Mouse (Mus musculus) layer of hippocampus, postnatal 10 days (tissue): Measurements from ENCODE around the gene Osmr. TPM values are rescaled to one million over a fixed set of nuclear protein-coding genes. Genes with fewer than 3 reads are reported as not detected.
"Not testable (repeated sequence)": the region's sequence is repeated elsewhere in the genome, so short reads cannot be mapped to it uniquely, and the experiment has no call there.

Experiments used
- DNase-seq, 2 experiments: peaks; one replicate each; pipeline ENCODE4 v3.0.0; 2021; ENCODE audit warnings: low spot score in 2 of 2
- total RNA-seq, 2 experiments: library from RNA; stranded (reverse); gene quantifications; 2 replicates each; pipeline ENCODE4 v1.2.3; 2021

Osmr gene
- total RNA-seq, 2 experiments from 2014 or later: 5.6 to 6.0 TPM

- DNase-seq: no peak
These were observed 12.6 kb downstream of the Osmr start for GRCm38 (mm10) chr15:6862125-6862524.

- no peak for DNase-seq
These were observed 13.2 kb downstream of the Osmr start for GRCm38 (mm10) chr15:6861617-6862016.

GRCm38 (mm10) chr15:6859781-6860180 lies 15.0 kb downstream of the Osmr start:
- no peak for DNase-seq

GRCm38 (mm10) chr15:6858871-6859270 lies 15.9 kb downstream of the Osmr start:
- DNase-seq: no peak

- no peak for DNase-seq
These were observed 17.4 kb downstream of the Osmr start for GRCm38 (mm10) chr15:6857270-6857905.

- no peak for DNase-seq
These were observed 24.9 kb downstream of the Osmr start for GRCm38 (mm10) chr15:6849851-6850250.

GRCm38 (mm10) chr15:6840199-6840598 lies 34.6 kb downstream of the Osmr start:
- peak in 1 of 2 experiments; percentile 16 for DNase-seq

GRCm38 (mm10) chr15:6815807-6816206 lies 59.0 kb downstream of the Osmr start:
- DNase-seq: no peak

- not testable (repeated sequence) for DNase-seq
These were observed 73.6 kb downstream of the Osmr start for GRCm38 (mm10) chr15:6801212-6801611.

- DNase-seq: no peak
These were observed 81.9 kb downstream of the Osmr start for GRCm38 (mm10) chr15:6792846-6793245.

- no peak for DNase-seq
These were observed 83.1 kb downstream of the Osmr start for GRCm38 (mm10) chr15:6791648-6792047.

GRCm38 (mm10) chr15:6790011-6790410 lies 84.8 kb downstream of the Osmr start:
- no peak for DNase-seq

- DNase-seq: no peak
These were observed 87.5 kb downstream of the Osmr start for GRCm38 (mm10) chr15:6787236-6787635.

GRCm38 (mm10) chr15:6786212-6786611 lies 88.6 kb downstream of the Osmr start:
- no peak for DNase-seq

GRCm38 (mm10) chr15:6772265-6772664 lies 102.5 kb downstream of the Osmr start:
- DNase-seq: no peak

Other genes starting within 250 kb of the Osmr start
- 10 to 100 TPM; 33.7 to 33.9 TPM for gene Rictor, start 166.6 kb downstream of the Osmr start, total RNA-seq
- 10 to 100 TPM; 44.0 to 45.5 TPM for gene Lifr, start 215.6 kb upstream of the Osmr start, total RNA-seq